Mouse (Mus musculus): ENCODE measurements around the gene Fbxw4.
"Not testable (repeated sequence)": the region's sequence is repeated elsewhere in the genome, so short reads cannot be mapped to it uniquely, and the experiment has no call there.

The Fbxw4 gene

GRCm38 (mm10) chr19:45656810-45657595, 3.1 kb downstream of the Fbxw4 start:
- in situ Hi-C loops (cut with MboI, MseI): no loop called here

GRCm38 (mm10) chr19:45655870-45656269, 4.2 kb downstream of the Fbxw4 start:
- in situ Hi-C loops (cut with MboI, MseI): no loop called here

- in situ Hi-C loops (cut with MboI, MseI): no loop called here
Observed at GRCm38 (mm10) chr19:45653986-45654385, 6.1 kb downstream of the Fbxw4 start.

- in situ Hi-C loops (cut with MboI, MseI): no loop called here
Observed at GRCm38 (mm10) chr19:45652286-45652988, 7.7 kb downstream of the Fbxw4 start.

- in situ Hi-C loops (cut with MboI, MseI): no loop called here
Observed at GRCm38 (mm10) chr19:45651524-45651923, 8.6 kb downstream of the Fbxw4 start.

- in situ Hi-C loops (cut with MboI, MseI): no loop called here
Observed at GRCm38 (mm10) chr19:45649776-45650175, 10.3 kb downstream of the Fbxw4 start.

- in situ Hi-C loops (cut with MboI, MseI): not testable (repeated sequence)
Observed at GRCm38 (mm10) chr19:45648469-45648868, 11.6 kb downstream of the Fbxw4 start.

- in situ Hi-C loops (cut with MboI, MseI): no loop called here
Observed at GRCm38 (mm10) chr19:45646866-45647265, 13.2 kb downstream of the Fbxw4 start.

- in situ Hi-C loops (cut with MboI, MseI): no loop called here
Observed at GRCm38 (mm10) chr19:45640691-45641090, 19.4 kb downstream of the Fbxw4 start.

GRCm38 (mm10) chr19:45635960-45636359, 24.2 kb downstream of the Fbxw4 start:
- in situ Hi-C loops (cut with MboI, MseI): no loop called here

- in situ Hi-C loops (cut with MboI, MseI): no loop called here
Observed at GRCm38 (mm10) chr19:45631584-45631983, 28.5 kb downstream of the Fbxw4 start.

GRCm38 (mm10) chr19:45630953-45631352, 29.2 kb downstream of the Fbxw4 start:
- in situ Hi-C loops (cut with MboI, MseI): no loop called here

GRCm38 (mm10) chr19:45629219-45629618, 30.9 kb downstream of the Fbxw4 start:
- in situ Hi-C loops (cut with MboI, MseI): no loop called here

- in situ Hi-C loops (cut with MboI, MseI): no loop called here
Observed at GRCm38 (mm10) chr19:45628649-45629048, 31.5 kb downstream of the Fbxw4 start.

GRCm38 (mm10) chr19:45627036-45627435, 33.1 kb downstream of the Fbxw4 start:
- in situ Hi-C loops (cut with MboI, MseI): no loop called here

GRCm38 (mm10) chr19:45623710-45624109, 36.4 kb downstream of the Fbxw4 start:
- in situ Hi-C loops (cut with MboI, MseI): no loop called here

- in situ Hi-C loops (cut with MboI, MseI): no loop called here
Observed at GRCm38 (mm10) chr19:45622144-45622543, 38.0 kb downstream of the Fbxw4 start.

GRCm38 (mm10) chr19:45621061-45621460, 39.1 kb downstream of the Fbxw4 start:
- in situ Hi-C loops (cut with MboI, MseI): no loop called here

GRCm38 (mm10) chr19:45619744-45620501, 40.2 kb downstream of the Fbxw4 start:
- in situ Hi-C loops (cut with MboI, MseI): no loop called here

GRCm38 (mm10) chr19:45618184-45618583, 41.9 kb downstream of the Fbxw4 start:
- in situ Hi-C loops (cut with MboI, MseI): no loop called here

GRCm38 (mm10) chr19:45616735-45617134, 43.4 kb downstream of the Fbxw4 start:
- in situ Hi-C loops (cut with MboI, MseI): no loop called here

- in situ Hi-C loops (cut with MboI, MseI): no loop called here
Observed at GRCm38 (mm10) chr19:45616214-45616518, 43.9 kb downstream of the Fbxw4 start.

Data from T-helper 17 cell (primary cell).